18 mouse cellular contexts compared by ENCODE assay signal in the genomic region with DNA sequence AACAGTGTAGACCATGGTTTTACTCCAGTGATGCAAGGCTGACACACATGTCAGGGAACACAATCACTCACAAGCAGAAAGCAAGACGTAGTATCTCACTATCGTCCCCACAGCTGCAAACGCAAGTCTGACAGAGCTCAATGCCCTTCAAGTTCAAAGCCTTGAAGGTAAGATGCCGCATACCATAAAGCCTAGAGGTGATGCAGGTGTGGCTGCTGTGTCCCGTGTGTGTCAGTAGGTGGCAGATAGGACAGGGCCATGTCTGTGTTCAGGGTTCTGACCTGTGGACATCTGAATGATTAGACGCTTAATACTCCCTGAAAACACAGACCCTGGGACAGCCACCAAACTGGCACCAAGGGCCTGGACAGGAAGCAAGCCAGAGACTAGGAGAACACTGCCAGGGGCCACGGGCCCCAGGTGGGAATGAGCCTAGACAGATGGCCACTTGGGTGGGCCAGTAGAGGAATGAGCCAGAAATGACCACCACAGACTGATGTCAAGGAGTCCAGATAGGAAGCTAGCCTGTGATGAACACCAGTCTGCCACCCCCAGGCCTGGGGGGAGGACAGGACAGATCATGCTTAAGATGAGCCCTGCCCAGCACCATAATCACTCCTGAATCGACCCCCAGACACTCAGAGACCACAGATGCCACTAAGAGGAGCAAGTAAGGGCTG. TPM values are rescaled to one million over a fixed set of nuclear protein-coding genes. Genes with fewer than 3 reads are reported as not detected.
DNase-seq lines count a peak whose midpoint lies in the region; ATAC-seq and TF ChIP-seq lines count a peak whose summit lies in the region.
"Had no signal": no experiment of that assay in that cellular context is flagged by ENCODE, and none has a peak within 500 bp of the region (broad histone marks: within the 10 kb centered on the region; RNA-seq: fewer than 3 reads in every experiment).

No protein-coding gene starts in this region.

- WGBS in intestine, postnatal 0 days = 87% methylated on average over 8 of the region's 8 CpGs
- WGBS in intestine, embryonic 16.5 days = 85% methylated on average over 8 of the region's 8 CpGs
- WGBS in thymus, adult 2 months = 67% methylated on average over 8 of the region's 8 CpGs
- WGBS in midbrain, embryonic 11.5 days = 92% methylated on average over 8 of the region's 8 CpGs

- no peak overlapping the region for H3K27ac ChIP-seq in intestine, postnatal 0 days (ENCODE audit: low read depth, low read length)
- H3K27ac ChIP-seq in intestine, embryonic 16.5 days (ENCODE audit: low read length) = no peak overlapping the region
- no peak overlapping the region for H3K27ac ChIP-seq in CH12.LX (ENCODE audit: insufficient read depth, low read depth)
- H3K27ac ChIP-seq in thymus, adult 2 months (ENCODE audit: control insufficient read depth, insufficient read depth, low read length) = peak overlapping the region; percentile 26; the same call in 1 of the 2 replicates
- H3K27ac ChIP-seq in midbrain, embryonic 11.5 days (ENCODE audit: low read depth, low read length) = no peak overlapping the region
- H3K27ac ChIP-seq: forebrain, embryonic 13.5 days; intestine, embryonic 15.5 days; limb, embryonic 10.5 days; liver, embryonic 15.5 days; midbrain, embryonic 13.5 days had no signal

- ATAC-seq in cerebellum, adult (ENCODE audit: insufficient number of reproducible peaks, low FRiP score, low TSS enrichment) = 0 out of 2 replicates have a peak, but pooled peaks have one; percentile 26
- no peak for ATAC-seq in intestine, postnatal 0 days
- ATAC-seq in intestine, embryonic 16.5 days = no peak
- no peak for ATAC-seq in midbrain, embryonic 11.5 days (ENCODE audit: low FRiP score)
- ATAC-seq: forebrain, embryonic 13.5 days; intestine, embryonic 15.5 days; midbrain, embryonic 13.5 days had no signal

- H3K4me2 ChIP-seq in intestine, postnatal 0 days (replicated peaks; ENCODE audit: low read depth) = no peak overlapping the region
- H3K4me2 ChIP-seq in intestine, embryonic 16.5 days (ENCODE audit: low read depth, low read length) = no peak overlapping the region
- no peak overlapping the region for H3K4me2 ChIP-seq in CH12.LX (ENCODE audit: insufficient read depth, low read depth, poor library complexity, severe bottlenecking)
- H3K4me2 ChIP-seq in midbrain, embryonic 11.5 days = no peak overlapping the region
- H3K4me2 ChIP-seq: forebrain, embryonic 13.5 days; heart, embryonic 11.5 days; intestine, embryonic 15.5 days; liver, embryonic 15.5 days; midbrain, embryonic 13.5 days had no signal

- dilution Hi-C loops in CH12.LX (cut with MboI; ENCODE audit: extremely low pct_ligation_motif_present, extremely low pct_unique_long_range_greater_than_20kb, low sequenced_read_pairs) = no loop called here

- no peaks in the 10 kb centered on the region for H3K27me3 ChIP-seq in intestine, postnatal 0 days (replicated peaks; ENCODE audit: control insufficient read depth, insufficient read depth, low read length)
- no peaks in the 10 kb centered on the region for H3K27me3 ChIP-seq in intestine, embryonic 16.5 days (replicated peaks; ENCODE audit: control insufficient read depth, insufficient read depth, low read length)
- H3K27me3 ChIP-seq in CH12.LX (replicated peaks) = no peaks in the 10 kb centered on the region
- H3K27me3 ChIP-seq in thymus, adult 2 months (ENCODE audit: control insufficient read depth, insufficient read depth, low read length) = no peaks in the 10 kb centered on the region
- H3K27me3 ChIP-seq in midbrain, embryonic 11.5 days (ENCODE audit: control insufficient read depth, insufficient read depth, low read length) = no peaks in the 10 kb centered on the region
- H3K27me3 ChIP-seq: forebrain, embryonic 13.5 days; intestine, embryonic 15.5 days; liver, embryonic 15.5 days; midbrain, embryonic 13.5 days had no signal

- in situ Hi-C loops in CH12.LX (cut with MboI; ENCODE audit: low pct_ligation_motif_present, low pct_unique_long_range_greater_than_20kb, low sequenced_read_pairs) = no loop called here

- H3K9me3 ChIP-seq in intestine, postnatal 0 days (ENCODE audit: control insufficient read depth) = no peaks in the 10 kb centered on the region
- H3K9me3 ChIP-seq in intestine, embryonic 16.5 days (ENCODE audit: control insufficient read depth, low read length) = no peaks in the 10 kb centered on the region
- no peaks in the 10 kb centered on the region for H3K9me3 ChIP-seq in CH12.LX (replicated peaks; ENCODE audit: low read length)
- H3K9me3 ChIP-seq in midbrain, embryonic 11.5 days (ENCODE audit: control insufficient read depth, low read length) = no peaks in the 10 kb centered on the region
- H3K9me3 ChIP-seq: forebrain, embryonic 13.5 days; intestine, embryonic 15.5 days; limb, embryonic 10.5 days; liver, embryonic 15.5 days; midbrain, embryonic 13.5 days had no signal

- no peak for TF ChIP-seq POLR2A in CH12.LX (IDR thresholded peaks at IDR 0.05; ENCODE audit: low read depth, low read length)
- no peak for TF ChIP-seq POLR2A in thymus, adult 2 months (IDR thresholded peaks at IDR 0.05; ENCODE audit: control insufficient read depth, extremely low read depth, insufficient read depth, low read length, poor library complexity)

- no peaks in the 10 kb centered on the region; the same call in 1 of the 2 replicates for H3K79me2 ChIP-seq in CH12.LX (replicated peaks; ENCODE audit: control insufficient read depth, extremely low read depth, insufficient read depth, poor library complexity, severe bottlenecking)

- peak; percentile 54 for TF ChIP-seq CTCF in intestine, postnatal 0 days (IDR thresholded peaks at IDR 0.05; ENCODE audit: low read depth)
- TF ChIP-seq CTCF in CH12.LX (conservative IDR thresholded peaks at IDR 0.05 in 1 of 2, IDR thresholded peaks at IDR 0.05 in 1 of 2; ENCODE audit: low read depth in 2 of 2, low read length in 2 of 2) = peak in 1 of 2 experiments; percentile 36; a peak in 2 of 4 replicates
- no peak for TF ChIP-seq CTCF in thymus, adult 2 months (IDR thresholded peaks at IDR 0.05; ENCODE audit: borderline replicate concordance, control insufficient read depth, extremely low read depth, insufficient read depth, low read length, poor library complexity)

- no peaks in the 10 kb centered on the region for H3K4me1 ChIP-seq in intestine, postnatal 0 days (replicated peaks; ENCODE audit: control insufficient read depth, insufficient read depth, low read length)
- no peaks in the 10 kb centered on the region for H3K4me1 ChIP-seq in intestine, embryonic 16.5 days (ENCODE audit: control insufficient read depth, insufficient read depth, low read length)
- H3K4me1 ChIP-seq in CH12.LX (ENCODE audit: control insufficient read depth in 1 of 2, insufficient read depth in 2 of 2) = peaks cover 5 to 34% of the 10 kb centered on the region in 2 experiments; a peak in 3 of 4 replicates
- H3K4me1 ChIP-seq in thymus, adult 2 months (replicated peaks; ENCODE audit: control insufficient read depth, insufficient read depth, low read length) = peaks cover 22% of the 10 kb centered on the region
- H3K4me1 ChIP-seq in midbrain, embryonic 11.5 days (ENCODE audit: control insufficient read depth, insufficient read depth, low read length) = no peaks in the 10 kb centered on the region
- H3K4me1 ChIP-seq: forebrain, embryonic 13.5 days; intestine, embryonic 15.5 days; limb, embryonic 10.5 days; liver, embryonic 15.5 days; midbrain, embryonic 13.5 days had no signal

- DNase-seq in cerebellum, postnatal 25 days = no peak
- no peak for DNase-seq in CH12.LX (ENCODE audit: extremely low read depth)
- DNase-seq in thymus, adult 2 months = peak; percentile 51
- no peak for DNase-seq in midbrain, embryonic 11.5 days (ENCODE audit: low spot score, missing footprints)
- no peak for DNase-seq in spleen, postnatal 4 days (ENCODE audit: low spot score in 2 of 2)
- DNase-seq: adrenal gland, adult 2 months; cerebellum, adult 9-10 months; embryo, embryonic 11 days; kidney, postnatal 36 days had no signal

- no peak; the same call in 1 of the 2 replicates for TF ChIP-seq RAD21 in CH12.LX (IDR thresholded peaks at IDR 0.05; ENCODE audit: low read depth, low read length)

- H3K4me3 ChIP-seq in intestine, postnatal 0 days (ENCODE audit: low read depth, low read length) = no peak overlapping the region
- H3K4me3 ChIP-seq in intestine, embryonic 16.5 days (ENCODE audit: low read length) = no peak overlapping the region
- no peak overlapping the region for H3K4me3 ChIP-seq in CH12.LX (replicated peaks in 1 of 3; ENCODE audit: low read depth in 2 of 3, low read length in 2 of 3, poor library complexity in 1 of 3)
- H3K4me3 ChIP-seq in thymus, adult 2 months (ENCODE audit: control insufficient read depth, insufficient read depth, low read length) = no peak overlapping the region
- no peak overlapping the region for H3K4me3 ChIP-seq in midbrain, embryonic 11.5 days (ENCODE audit: low read depth, low read length)
- H3K4me3 ChIP-seq: forebrain, embryonic 13.5 days; intestine, embryonic 15.5 days; limb, embryonic 10.5 days; liver, embryonic 15.5 days; midbrain, embryonic 13.5 days had no signal

- no peak for TF ChIP-seq EP300 in CH12.LX (IDR thresholded peaks at IDR 0.05; ENCODE audit: low read length)

- peaks cover 65% of the 10 kb centered on the region for H3K36me3 ChIP-seq in intestine, postnatal 0 days (ENCODE audit: control insufficient read depth, insufficient read depth)
- peaks cover 18% of the 10 kb centered on the region for H3K36me3 ChIP-seq in intestine, embryonic 16.5 days (ENCODE audit: control insufficient read depth, insufficient read depth, low read length)
- H3K36me3 ChIP-seq in CH12.LX (replicated peaks in 1 of 2; ENCODE audit: control insufficient read depth in 1 of 2, insufficient read depth in 1 of 2, low read length in 1 of 2) = peaks cover 52 to 90% of the 10 kb centered on the region in 2 experiments
- peaks cover 46% of the 10 kb centered on the region for H3K36me3 ChIP-seq in thymus, adult 2 months (ENCODE audit: control insufficient read depth, insufficient read depth, low read length)
- H3K36me3 ChIP-seq in midbrain, embryonic 11.5 days (ENCODE audit: control insufficient read depth, insufficient read depth, low read length) = peaks cover 18% of the 10 kb centered on the region; the same call in 1 of the 2 replicates

- no peak overlapping the region for H3K9ac ChIP-seq in intestine, postnatal 0 days (ENCODE audit: low read depth, low read length)
- H3K9ac ChIP-seq in intestine, embryonic 16.5 days (ENCODE audit: low read depth, low read length) = no peak overlapping the region
- H3K9ac ChIP-seq in CH12.LX (ENCODE audit: insufficient read depth, low read depth) = no peak overlapping the region
- no peak overlapping the region for H3K9ac ChIP-seq in midbrain, embryonic 11.5 days (ENCODE audit: low read length)
- H3K9ac ChIP-seq: forebrain, embryonic 13.5 days; intestine, embryonic 15.5 days; liver, embryonic 15.5 days; midbrain, embryonic 13.5 days had no signal

RNA-seq across cellular contexts. Expression of gene Pfkm, which starts 22.7 kb away (rescaled TPM):
- polyA plus RNA-seq in intestine, postnatal 0 days (2015; fragmentation: Nextera tagmentation; extraction: Ambion mirVana) = 15.6 and 17.3 TPM in 2 replicates
- polyA plus RNA-seq in intestine, embryonic 16.5 days (2015; fragmentation: Nextera tagmentation; extraction: Ambion mirVana) = 30.5 and 31.7 TPM in 2 replicates
- total RNA-seq in CH12.LX (2012; rRNA removed) (23.8 and 29.6 TPM in 2 replicates), CH12.LX (2014; rRNA removed) (21.1 and 23.5 TPM in 2 replicates)
- 37.9 and 39.2 TPM in 2 replicates for polyA plus RNA-seq in CH12.LX (2012; ENCODE audit: insufficient read length, low read depth)
- 24.3 and 44.9 TPM in 2 replicates for polyA plus RNA-seq in thymus, adult 2 months (2012; rRNA removed)
- polyA plus RNA-seq in midbrain, embryonic 11.5 days (2014; fragmentation: Nextera tagmentation; extraction: Ambion mirVana) = 36.3 TPM in 2 replicates

RNA-seq across cellular contexts. Expression of gene Senp1, which starts 23.8 kb away (rescaled TPM):
- 7.3 and 8.6 TPM in 2 replicates for polyA plus RNA-seq in intestine, postnatal 0 days (2015; fragmentation: Nextera tagmentation; extraction: Ambion mirVana)
- 18.0 and 20.2 TPM in 2 replicates for polyA plus RNA-seq in intestine, embryonic 16.5 days (2015; fragmentation: Nextera tagmentation; extraction: Ambion mirVana)
- 14.9 and 17.1 TPM in 2 replicates for total RNA-seq in CH12.LX (2012; rRNA removed)
- 21.7 and 23.3 TPM in 2 replicates for total RNA-seq in CH12.LX (2014; rRNA removed)
- 32.3 and 38.5 TPM in 2 replicates for polyA plus RNA-seq in CH12.LX (2012; ENCODE audit: insufficient read length, low read depth)
- 42.5 and 43.6 TPM in 2 replicates for polyA plus RNA-seq in thymus, adult 2 months (2012; rRNA removed)
- polyA plus RNA-seq in midbrain, embryonic 11.5 days (2014; fragmentation: Nextera tagmentation; extraction: Ambion mirVana) = 46.2 and 47.6 TPM in 2 replicates
